Mouse (Mus musculus) limb, embryonic 13.5 days (tissue): ENCODE results near the gene Rere. TPM values are rescaled to one million over a fixed set of nuclear protein-coding genes. Genes with fewer than 3 reads are reported as not detected.
A peak's percentile ranks its signal among the peaks of the same experiment; 100 is the strongest.

ENCODE experiments used
- ATAC-seq: fragments of 200-750 bp; cut with Nextera tagmentation; 2 replicates; pipeline ENCODE4 v1.8.0; 2017; ENCODE audit warnings: low read depth, moderate number of reproducible peaks, moderate TSS enrichment; ENCODE audit not compliant: low FRiP score
- H3K27ac ChIP-seq: fragments of 300-500 bp; sonication (generic); 2 replicates; pipeline ENCODE4 v1.5.1; 2015; ENCODE audit warnings: inconsistent platforms, mild to moderate bottlenecking, moderate library complexity
- H3K27me3 ChIP-seq: fragments of 300-500 bp; sonication (generic); 2 replicates; pipeline ENCODE4 v1.6.1; 2015; ENCODE audit warnings: mild to moderate bottlenecking, inconsistent platforms
- H3K36me3 ChIP-seq: fragments of 300-500 bp; sonication (generic); 2 replicates; pipeline ENCODE4 v1.6.1; 2015; ENCODE audit warnings: inconsistent platforms, mild to moderate bottlenecking, moderate library complexity
- H3K4me1 ChIP-seq: fragments of 300-500 bp; sonication (generic); 2 replicates; pipeline ENCODE4 v1.6.1; 2015; ENCODE audit warnings: inconsistent platforms
- H3K4me2 ChIP-seq: fragments of 300-500 bp; sonication (generic); replicated peaks from 2 replicates; pipeline ENCODE4 v1.6.1; 2015; ENCODE audit warnings: inconsistent platforms, mild to moderate bottlenecking, moderate library complexity
- H3K4me3 ChIP-seq: fragments of 300-500 bp; sonication (generic); 2 replicates; pipeline ENCODE4 v1.5.1; 2015; ENCODE audit warnings: moderate library complexity, mild to moderate bottlenecking, inconsistent platforms
- H3K9ac ChIP-seq: fragments of 300-500 bp; sonication (generic); 2 replicates; pipeline ENCODE4 v1.6.1; 2015; ENCODE audit warnings: mild to moderate bottlenecking, inconsistent platforms
- H3K9me3 ChIP-seq: fragments of 300-500 bp; sonication (generic); 2 replicates; pipeline ENCODE4 v1.6.1; 2016; ENCODE audit warnings: inconsistent platforms
- WGBS: fragments of 180-500 bp; shearing (Covaris S2); methylation state at CpG from one replicate; pipeline ENCODE4 v1.1.7; 2015; 5-methylcytosine and 5-hydroxymethylcytosine counted together
- polyA plus RNA-seq: library from polyadenylated mRNA; unstranded; fragments of >200 nt; fragmentation: Nextera tagmentation; extraction: Ambion mirVana; gene quantifications from 2 replicates; pipeline ENCODE4 v1.2.1, GENCODE M21; 2015

Gene Rere
- polyA plus RNA-seq, 1 experiment from 2014 or later: 24.2 TPM

GRCm38 (mm10) chr4:150355801-150356200, 74.4 kb downstream of the Rere start:
- Histone ChIP-seq H3K9me3 (no peaks in the 10 kb centered on the region), H3K4me1 (peaks cover 11% of the 10 kb centered on the region), H3K27ac (no peak overlapping the region), H3K9ac (no peak overlapping the region), H3K4me2 (no peak overlapping the region), H3K4me3 (no peak overlapping the region), H3K36me3 (no peaks in the 10 kb centered on the region), H3K27me3 (no peaks in the 10 kb centered on the region)
- 89% methylated on average over 5 of the region's 5 CpGs for WGBS
- no peak for ATAC-seq

GRCm38 (mm10) chr4:150361986-150362691, 80.7 kb downstream of the Rere start:
- Histone ChIP-seq H3K36me3 (no peaks in the 10 kb centered on the region), H3K9me3 (no peaks in the 10 kb centered on the region), H3K4me1 (peaks cover 31% of the 10 kb centered on the region), H3K4me2 (no peak overlapping the region), H3K27me3 (no peaks in the 10 kb centered on the region), H3K4me3 (no peak overlapping the region), H3K27ac (no peak overlapping the region), H3K9ac (no peak overlapping the region)
- 18% methylated on average over 8 of the region's 8 CpGs for WGBS
- ATAC-seq: no peak

GRCm38 (mm10) chr4:150362858-150363257, 81.4 kb downstream of the Rere start:
- no peaks in the 10 kb centered on the region for H3K27me3 ChIP-seq
- H3K9me3 ChIP-seq: no peaks in the 10 kb centered on the region
- no peak overlapping the region for H3K4me3 ChIP-seq
- WGBS: 31% methylated on average over 5 of the region's 5 CpGs
- H3K27ac ChIP-seq: no peak overlapping the region
- H3K36me3 ChIP-seq: no peaks in the 10 kb centered on the region
- H3K4me2 ChIP-seq: no peak overlapping the region
- H3K9ac ChIP-seq: no peak overlapping the region
- ATAC-seq: no peak
- peaks cover 31% of the 10 kb centered on the region for H3K4me1 ChIP-seq

GRCm38 (mm10) chr4:150364786-150365185, 83.3 kb downstream of the Rere start:
- no peak for ATAC-seq

GRCm38 (mm10) chr4:150366510-150367208, 85.2 kb downstream of the Rere start:
- WGBS: 42% methylated on average over 6 of the region's 6 CpGs
- H3K36me3 ChIP-seq: no peaks in the 10 kb centered on the region
- no peak for ATAC-seq
- H3K9ac ChIP-seq: no peak overlapping the region
- no peak overlapping the region for H3K27ac ChIP-seq
- no peaks in the 10 kb centered on the region for H3K9me3 ChIP-seq
- no peak overlapping the region for H3K4me3 ChIP-seq
- no peak overlapping the region for H3K4me2 ChIP-seq
- peaks cover 56% of the 10 kb centered on the region for H3K4me1 ChIP-seq
- no peaks in the 10 kb centered on the region for H3K27me3 ChIP-seq

More at GRCm38 (mm10) chr4:150364786-150365185, 83.3 kb downstream of the Rere start:
- no peaks in the 10 kb centered on the region for H3K27me3 ChIP-seq
- H3K9me3 ChIP-seq: no peaks in the 10 kb centered on the region
- no peaks in the 10 kb centered on the region for H3K36me3 ChIP-seq
- 49% methylated on average over 2 of the region's 2 CpGs for WGBS
- H3K4me2 ChIP-seq: no peak overlapping the region
- no peak overlapping the region for H3K9ac ChIP-seq
- no peak overlapping the region for H3K4me3 ChIP-seq
- H3K27ac ChIP-seq: no peak overlapping the region
- peaks cover 46% of the 10 kb centered on the region for H3K4me1 ChIP-seq

- Histone ChIP-seq H3K4me3 (peak overlapping the region; percentile 63), H3K27ac (peak overlapping the region; percentile 87), H3K36me3 (no peaks in the 10 kb centered on the region), H3K4me2 (peak overlapping the region; percentile 95), H3K9ac (peak overlapping the region; percentile 88), H3K4me1 (peaks cover 75% of the 10 kb centered on the region), H3K9me3 (no peaks in the 10 kb centered on the region), H3K27me3 (no peaks in the 10 kb centered on the region)
- ATAC-seq: peak; percentile 84
- WGBS: under 1% methylated on average over 58 of the region's 58 CpGs
Observed at GRCm38 (mm10) chr4:150371580-150372380, 90.3 kb downstream of the Rere start.

- no peaks in the 10 kb centered on the region for H3K27me3 ChIP-seq
- H3K9ac ChIP-seq: peak overlapping the region; percentile 88; the same call in 1 of the 2 replicates
- peak overlapping the region; percentile 63 for H3K4me3 ChIP-seq
- no peaks in the 10 kb centered on the region for H3K9me3 ChIP-seq
- H3K4me2 ChIP-seq: peak overlapping the region; percentile 95
- H3K27ac ChIP-seq: peak overlapping the region; percentile 87
- H3K36me3 ChIP-seq: no peaks in the 10 kb centered on the region
- ATAC-seq: no peak; the same call in 1 of the 2 replicates
- WGBS: 1% methylated on average over 3 of the region's 3 CpGs
- peaks cover 80% of the 10 kb centered on the region for H3K4me1 ChIP-seq
Observed at GRCm38 (mm10) chr4:150372631-150373041, 91.2 kb downstream of the Rere start.

- peak; percentile 46 for ATAC-seq
- Histone ChIP-seq H3K4me2 (peak overlapping the region; percentile 95), H3K36me3 (no peaks in the 10 kb centered on the region), H3K4me1 (peaks cover 84% of the 10 kb centered on the region), H3K27me3 (no peaks in the 10 kb centered on the region), H3K27ac (peak overlapping the region; percentile 87), H3K9ac (peak overlapping the region; percentile 88), H3K4me3 (peak overlapping the region; percentile 63), H3K9me3 (no peaks in the 10 kb centered on the region)
- WGBS: 2% methylated on average over 15 of the region's 15 CpGs
Observed at GRCm38 (mm10) chr4:150373111-150374109, 92.0 kb downstream of the Rere start.

GRCm38 (mm10) chr4:150374651-150375447, 93.4 kb downstream of the Rere start:
- H3K27me3 ChIP-seq: no peaks in the 10 kb centered on the region
- no peak overlapping the region for H3K27ac ChIP-seq
- peak overlapping the region; percentile 29 for H3K4me2 ChIP-seq
- H3K36me3 ChIP-seq: no peaks in the 10 kb centered on the region
- peaks cover 83% of the 10 kb centered on the region for H3K4me1 ChIP-seq
- 34% methylated on average over 9 of the region's 9 CpGs for WGBS
- H3K4me3 ChIP-seq: no peak overlapping the region
- H3K9me3 ChIP-seq: no peaks in the 10 kb centered on the region
- H3K9ac ChIP-seq: 0 out of 2 replicates have a peak overlapping the region, but pooled peaks have one; percentile 4
- no peak for ATAC-seq

- H3K4me2 ChIP-seq: no peak overlapping the region
- H3K9ac ChIP-seq: no peak overlapping the region
- no peaks in the 10 kb centered on the region for H3K36me3 ChIP-seq
- H3K27me3 ChIP-seq: no peaks in the 10 kb centered on the region
- no peak overlapping the region for H3K4me3 ChIP-seq
- WGBS: 70% methylated on average over 1 of the region's 1 CpGs
- H3K4me1 ChIP-seq: peaks cover 82% of the 10 kb centered on the region
- no peak overlapping the region for H3K27ac ChIP-seq
- H3K9me3 ChIP-seq: no peaks in the 10 kb centered on the region
- no peak for ATAC-seq
Observed at GRCm38 (mm10) chr4:150375448-150375935, 94.0 kb downstream of the Rere start.
